Mouse (Mus musculus) liver, embryonic 16.5 days (tissue): ENCODE measurements around the gene Hpse2. TPM values are rescaled to one million over a fixed set of nuclear protein-coding genes. Genes with fewer than 3 reads are reported as not detected.

Experiments used
- ATAC-seq: fragments of 200-750 bp; cut with Nextera tagmentation; 2 replicates; pipeline ENCODE4 v1.8.0; 2017; ENCODE audit warnings: low read depth, mild to moderate bottlenecking, moderate number of reproducible peaks, moderate library complexity
- H3K27ac ChIP-seq: fragments of 300-500 bp; sonication (generic); 2 replicates; pipeline ENCODE4 v1.5.1; 2014; ENCODE audit warnings: mild to moderate bottlenecking, low read length
- H3K27me3 ChIP-seq: fragments of 300-500 bp; sonication (generic); 2 replicates; pipeline ENCODE4 v1.6.1; 2014; ENCODE audit warnings: low read depth, low read length, mixed read lengths; ENCODE audit not compliant: control insufficient read depth, insufficient read depth
- H3K36me3 ChIP-seq: fragments of 300-500 bp; sonication (generic); 2 replicates; pipeline ENCODE4 v1.6.1; 2014; ENCODE audit warnings: mild to moderate bottlenecking; ENCODE audit not compliant: control insufficient read depth, insufficient read depth
- H3K4me1 ChIP-seq: fragments of 300-500 bp; sonication (generic); 2 replicates; pipeline ENCODE4 v1.6.1; 2014; ENCODE audit warnings: low read depth, low read length, mixed read lengths; ENCODE audit not compliant: control insufficient read depth
- H3K4me2 ChIP-seq: fragments of 300-500 bp; sonication (generic); 2 replicates; pipeline ENCODE4 v1.6.1; 2014; ENCODE audit warnings: low read depth, low read length, mixed read lengths
- H3K4me3 ChIP-seq: fragments of 300-500 bp; sonication (generic); 2 replicates; pipeline ENCODE4 v1.5.1; 2014; ENCODE audit warnings: low read depth, mild to moderate bottlenecking, low read length
- H3K9ac ChIP-seq: fragments of 300-500 bp; sonication (generic); 2 replicates; pipeline ENCODE4 v1.6.1; 2014; ENCODE audit warnings: low read depth, low read length
- H3K9me3 ChIP-seq: fragments of 300-500 bp; sonication (generic); replicated peaks from 2 replicates; pipeline ENCODE4 v1.6.1; 2016; ENCODE audit warnings: low read length; ENCODE audit not compliant: control insufficient read depth
- WGBS: fragments of 180-500 bp; shearing (Covaris S2); extraction: QIAGEN DNeasy Blood & Tissue Kit; methylation state at CpG from one replicate; pipeline ENCODE4 v1.1.7; 2014; ENCODE audit not compliant: insufficient replicate concordance; 5-methylcytosine and 5-hydroxymethylcytosine counted together
- polyA plus RNA-seq: library from polyadenylated mRNA; unstranded; fragments of >200 nt; fragmentation: Nextera tagmentation; extraction: Ambion mirVana; gene quantifications from 2 replicates; pipeline ENCODE4 v1.2.1, GENCODE M21; 2015

The Hpse2 gene
- polyA plus RNA-seq, 1 experiment from 2014 or later = not detected

GRCm38 (mm10) chr19:42837591-42837990, 550.6 kb downstream of the Hpse2 start:
- Histone ChIP-seq H3K27ac (no peak overlapping the region), H3K9me3 (no peaks in the 10 kb centered on the region), H3K4me1 (no peaks in the 10 kb centered on the region), H3K4me3 (no peak overlapping the region), H3K27me3 (no peaks in the 10 kb centered on the region), H3K9ac (no peak overlapping the region), H3K4me2 (no peak overlapping the region), H3K36me3 (no peaks in the 10 kb centered on the region)
- no peak for ATAC-seq
- 67% methylated on average over 10 of the region's 10 CpGs for WGBS

- H3K36me3 ChIP-seq = no peaks in the 10 kb centered on the region
- H3K4me2 ChIP-seq = no peak overlapping the region
- H3K27me3 ChIP-seq = no peaks in the 10 kb centered on the region
- H3K4me3 ChIP-seq = no peak overlapping the region
- 64% methylated on average over 7 of the region's 7 CpGs for WGBS
- no peaks in the 10 kb centered on the region for H3K9me3 ChIP-seq
- H3K9ac ChIP-seq = no peak overlapping the region
- H3K27ac ChIP-seq = no peak overlapping the region
- no peaks in the 10 kb centered on the region for H3K4me1 ChIP-seq
- no peak for ATAC-seq
These were observed 555.0 kb downstream of the Hpse2 start for GRCm38 (mm10) chr19:42833126-42833525.

GRCm38 (mm10) chr19:42832251-42832650, 555.9 kb downstream of the Hpse2 start:
- H3K9me3 ChIP-seq = no peaks in the 10 kb centered on the region

GRCm38 (mm10) chr19:42829196-42829595, 559.0 kb downstream of the Hpse2 start:
- H3K9me3 ChIP-seq = no peaks in the 10 kb centered on the region
- no peaks in the 10 kb centered on the region for H3K27me3 ChIP-seq
- H3K9ac ChIP-seq = no peak overlapping the region
- no peak overlapping the region for H3K4me2 ChIP-seq
- H3K27ac ChIP-seq = no peak overlapping the region
- H3K4me1 ChIP-seq = no peaks in the 10 kb centered on the region
- ATAC-seq = no peak
- 23% methylated on average over 4 of the region's 4 CpGs for WGBS
- no peaks in the 10 kb centered on the region for H3K36me3 ChIP-seq
- H3K4me3 ChIP-seq = no peak overlapping the region

More at GRCm38 (mm10) chr19:42832251-42832650, 555.9 kb downstream of the Hpse2 start:
- H3K27ac ChIP-seq = no peak overlapping the region
- H3K9ac ChIP-seq = no peak overlapping the region
- no peaks in the 10 kb centered on the region for H3K27me3 ChIP-seq
- no peaks in the 10 kb centered on the region for H3K36me3 ChIP-seq
- H3K4me2 ChIP-seq = no peak overlapping the region
- no peak for ATAC-seq
- no peaks in the 10 kb centered on the region for H3K4me1 ChIP-seq
- H3K4me3 ChIP-seq = no peak overlapping the region
- WGBS = 49% methylated on average over 2 of the region's 2 CpGs

GRCm38 (mm10) chr19:42827843-42828242, 560.3 kb downstream of the Hpse2 start:
- H3K27ac ChIP-seq = no peak overlapping the region
- H3K4me1 ChIP-seq = no peaks in the 10 kb centered on the region
- H3K4me2 ChIP-seq = no peak overlapping the region
- no peak overlapping the region for H3K4me3 ChIP-seq
- no peaks in the 10 kb centered on the region for H3K27me3 ChIP-seq
- ATAC-seq = no peak
- H3K36me3 ChIP-seq = no peaks in the 10 kb centered on the region
- 62% methylated on average over 3 of the region's 3 CpGs for WGBS
- H3K9me3 ChIP-seq = no peaks in the 10 kb centered on the region
- no peak overlapping the region for H3K9ac ChIP-seq

GRCm38 (mm10) chr19:42820109-42820508, 568.0 kb downstream of the Hpse2 start:
- Histone ChIP-seq H3K4me1 (no peaks in the 10 kb centered on the region), H3K27ac (no peak overlapping the region), H3K9ac (no peak overlapping the region), H3K36me3 (no peaks in the 10 kb centered on the region), H3K9me3 (no peaks in the 10 kb centered on the region), H3K27me3 (no peaks in the 10 kb centered on the region), H3K4me3 (no peak overlapping the region), H3K4me2 (no peak overlapping the region)
- no peak for ATAC-seq
- 43% methylated on average over 5 of the region's 5 CpGs for WGBS

GRCm38 (mm10) chr19:42817761-42818160, 570.4 kb downstream of the Hpse2 start:
- Histone ChIP-seq H3K27me3 (no peaks in the 10 kb centered on the region), H3K9me3 (no peaks in the 10 kb centered on the region), H3K36me3 (no peaks in the 10 kb centered on the region), H3K4me2 (no peak overlapping the region), H3K4me3 (no peak overlapping the region), H3K9ac (no peak overlapping the region), H3K4me1 (no peaks in the 10 kb centered on the region), H3K27ac (no peak overlapping the region)
- 47% methylated on average over 2 of the region's 2 CpGs for WGBS
- no peak for ATAC-seq

- no peak for ATAC-seq
These were observed 571.9 kb downstream of the Hpse2 start for GRCm38 (mm10) chr19:42816261-42816660.

GRCm38 (mm10) chr19:42810140-42810539, 578.0 kb downstream of the Hpse2 start:
- Histone ChIP-seq H3K9me3 (no peaks in the 10 kb centered on the region), H3K36me3 (no peaks in the 10 kb centered on the region), H3K27me3 (no peaks in the 10 kb centered on the region), H3K4me1 (no peaks in the 10 kb centered on the region), H3K4me3 (no peak overlapping the region), H3K9ac (no peak overlapping the region), H3K4me2 (no peak overlapping the region), H3K27ac (no peak overlapping the region)
- 50% methylated on average over 5 of the region's 5 CpGs for WGBS
- ATAC-seq = no peak

More at GRCm38 (mm10) chr19:42816261-42816660, 571.9 kb downstream of the Hpse2 start:
- Histone ChIP-seq H3K9me3 (no peaks in the 10 kb centered on the region), H3K4me3 (no peak overlapping the region), H3K9ac (no peak overlapping the region), H3K4me1 (no peaks in the 10 kb centered on the region), H3K4me2 (no peak overlapping the region), H3K27me3 (no peaks in the 10 kb centered on the region), H3K27ac (no peak overlapping the region), H3K36me3 (no peaks in the 10 kb centered on the region)
- WGBS = 67% methylated on average over 2 of the region's 2 CpGs
